Mouse (Mus musculus): ENCODE data around the gene Ccdc92b. TPM values are rescaled to one million over a fixed set of nuclear protein-coding genes. Genes with fewer than 3 reads are reported as not detected.

Gene Ccdc92b
- polyA plus RNA-seq (2015; fragmentation: Illumina TruSeq; extraction: RNeasy Lipid Tissue Mini Kit (QIAGEN cat#74804); ENCODE audit: insufficient read depth, low read depth, low replicate concordance), result not detected

DNA sequence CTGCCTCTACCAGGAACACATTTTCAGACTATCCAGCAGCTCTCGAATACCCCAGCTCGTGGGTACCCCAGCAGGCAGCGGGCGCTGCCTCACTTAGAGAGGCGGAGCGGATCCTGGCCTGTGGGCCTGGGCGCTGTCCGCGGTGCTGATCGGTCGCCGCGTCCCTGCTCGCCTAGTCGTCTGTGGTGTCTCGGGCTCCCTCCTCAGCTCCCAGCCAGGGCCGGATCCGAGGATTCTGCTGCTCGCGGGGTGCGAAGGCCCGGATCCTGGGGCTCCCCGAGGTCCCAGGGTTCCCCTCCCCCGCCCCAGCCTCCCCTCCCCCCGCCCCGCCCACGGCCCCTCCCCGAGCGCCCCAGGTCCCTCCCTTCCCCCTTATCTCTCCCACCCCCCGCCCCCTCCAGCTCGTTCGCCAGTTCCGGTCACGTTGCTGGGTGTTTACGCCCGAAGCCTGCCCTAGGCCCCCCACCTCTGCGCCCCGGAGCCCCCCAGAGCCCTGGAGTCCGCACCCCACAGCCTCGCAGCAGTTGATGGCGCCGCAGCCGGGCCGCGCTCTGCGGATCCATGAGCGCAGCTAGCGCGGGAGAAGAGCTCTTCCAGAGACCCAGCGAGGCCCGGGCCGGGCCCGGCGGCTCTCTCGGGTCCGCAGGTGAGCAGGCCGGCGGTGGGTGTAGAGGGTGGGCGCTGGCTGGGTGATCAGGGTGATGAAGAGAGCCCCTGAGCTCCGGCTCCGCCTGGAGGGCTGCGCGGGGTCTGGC, at the start of gene Ccdc92b:
Gene Ccdc92b (plus strand): TSS at position 405 of the 755 bp plus-strand sequence.

DNA sequence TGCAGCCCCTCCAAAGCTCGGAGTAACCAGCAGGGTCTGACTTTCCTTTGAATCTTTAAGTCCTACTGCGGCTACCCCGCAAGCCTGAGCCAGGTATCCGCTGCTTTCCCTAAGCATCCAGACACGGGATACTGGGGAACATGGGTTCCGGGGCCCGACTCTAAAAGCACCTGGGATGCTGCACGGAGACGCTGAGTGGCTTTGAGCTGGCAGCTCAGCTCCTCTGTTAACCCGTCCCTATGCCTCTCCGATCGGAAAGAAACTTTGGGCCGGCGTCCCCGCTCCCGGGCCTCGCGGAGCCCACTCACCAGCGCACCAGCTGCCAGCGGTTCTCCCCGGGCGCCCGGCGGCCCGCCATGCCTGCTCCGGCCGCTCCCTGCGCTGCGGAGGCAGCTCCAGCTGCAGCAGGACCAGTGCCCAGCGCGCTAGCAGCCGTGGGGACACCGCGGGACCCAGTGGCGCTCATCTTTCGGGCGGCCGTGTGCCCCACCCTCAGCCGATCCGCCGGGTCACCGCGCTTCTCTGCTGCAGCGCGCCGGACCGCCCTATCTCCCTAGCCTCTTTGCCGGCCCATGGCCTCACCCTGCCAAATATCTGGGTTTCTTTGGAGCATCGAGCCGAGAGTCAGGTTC, 8.7 kb upstream of the Ccdc92b start, which contains the start of gene Rap1gap2:
Gene Rap1gap2 (minus strand): TSS at position 371 of the 632 bp plus-strand sequence.

DNA sequence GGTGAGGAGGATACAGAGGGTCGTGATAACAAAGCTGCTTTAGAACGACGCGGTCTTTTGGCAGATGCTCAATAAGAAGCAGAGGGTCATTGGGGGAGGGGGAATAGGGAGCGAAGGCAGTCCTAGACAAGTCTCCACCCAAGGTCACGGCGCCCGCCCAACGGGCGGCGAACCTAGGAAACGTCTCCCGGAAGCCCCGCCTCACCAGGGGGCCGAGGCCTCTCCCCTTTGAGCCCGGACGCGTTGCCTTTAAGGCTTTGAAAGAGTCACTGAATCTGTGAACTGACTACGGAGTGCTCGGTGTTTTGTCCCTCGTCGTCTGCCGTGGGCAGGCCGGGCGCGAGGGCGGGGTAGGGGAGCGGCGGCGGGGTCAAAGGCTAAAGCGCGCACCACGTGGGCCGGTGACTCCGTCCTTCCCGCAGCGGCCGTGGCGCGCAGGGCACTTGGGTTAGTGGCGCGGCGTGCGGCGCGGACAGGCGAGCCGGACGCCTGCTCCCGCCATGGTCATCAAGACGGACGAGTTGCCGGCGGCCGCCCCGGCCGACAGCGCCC, 29.8 kb downstream of the Ccdc92b start, which contains the start of gene Cluh:
Gene Cluh (plus strand): TSS at position 401 of the 552 bp plus-strand sequence.

Other genes with a start within 250 kb of the Ccdc92b start
- gene Rap1gap2, start 8.7 kb upstream of the Ccdc92b start, polyA plus RNA-seq (2015; fragmentation: Illumina TruSeq; extraction: RNeasy Lipid Tissue Mini Kit (QIAGEN cat#74804); ENCODE audit: insufficient read depth, low read depth, low replicate concordance), result 17.5 TPM
- gene Cluh, start 29.9 kb downstream of the Ccdc92b start, polyA plus RNA-seq (2015; fragmentation: Illumina TruSeq; extraction: RNeasy Lipid Tissue Mini Kit (QIAGEN cat#74804); ENCODE audit: insufficient read depth, low read depth, low replicate concordance), result 16.1 TPM
- 12.8 TPM for gene Pafah1b1, start 105.1 kb downstream of the Ccdc92b start, polyA plus RNA-seq (2015; fragmentation: Illumina TruSeq; extraction: RNeasy Lipid Tissue Mini Kit (QIAGEN cat#74804); ENCODE audit: insufficient read depth, low read depth, low replicate concordance)
- 2.7 TPM for gene Mettl16, start 151.2 kb downstream of the Ccdc92b start, polyA plus RNA-seq (2015; fragmentation: Illumina TruSeq; extraction: RNeasy Lipid Tissue Mini Kit (QIAGEN cat#74804); ENCODE audit: insufficient read depth, low read depth, low replicate concordance)
- gene Mnt, start 211.3 kb downstream of the Ccdc92b start, polyA plus RNA-seq (2015; fragmentation: Illumina TruSeq; extraction: RNeasy Lipid Tissue Mini Kit (QIAGEN cat#74804); ENCODE audit: insufficient read depth, low read depth, low replicate concordance), result 3.1 TPM